Mouse (Mus musculus): ENCODE results near the gene Zbtb20. TPM values are rescaled to one million over a fixed set of nuclear protein-coding genes. Genes with fewer than 3 reads are reported as not detected.

The Zbtb20 gene
- polyA plus RNA-seq, 1 experiment: 11.2 TPM

DNA sequence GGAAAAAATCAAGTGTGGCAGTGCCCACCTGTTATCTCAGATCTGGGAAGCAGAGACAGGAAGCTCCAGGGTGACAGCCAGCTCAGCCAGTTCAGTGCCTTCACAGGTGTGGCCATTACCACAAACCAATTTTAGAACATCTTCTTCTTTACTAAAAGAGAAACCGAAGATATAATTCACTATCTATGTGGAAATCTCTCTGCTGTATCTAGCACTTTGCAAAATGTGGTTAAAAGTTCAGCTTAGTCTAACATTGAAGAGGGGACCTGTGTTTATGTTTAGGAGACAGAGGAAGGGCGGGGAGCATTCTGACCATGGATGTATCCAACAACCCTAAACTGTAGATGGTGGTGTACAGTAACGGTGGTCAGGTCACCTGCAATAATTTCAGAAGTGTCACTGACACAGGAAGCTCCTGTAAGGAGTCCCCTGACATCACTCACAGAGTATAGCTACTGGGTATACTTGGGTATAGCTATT, 814.6 kb downstream of the Zbtb20 start:
- TF ChIP-seq POLR2A (IDR thresholded peaks at IDR 0.05; ENCODE audit: borderline replicate concordance, control insufficient read depth, low read depth, low read length) (no peak), CTCF (IDR thresholded peaks at IDR 0.05; ENCODE audit: control insufficient read depth, insufficient read depth, low read length) (no peak)
- Histone ChIP-seq H3K27ac (ENCODE audit: control insufficient read depth, insufficient read depth, low read depth, low read length, poor library complexity) (no peak overlapping the region; the same call in 1 of the 2 replicates), H3K4me1 (ENCODE audit: control insufficient read depth, insufficient read depth, low read length) (no peaks in the 10 kb centered on the region; the same call in 1 of the 2 replicates), H3K4me3 (replicated peaks; ENCODE audit: control insufficient read depth, low read depth, low read length) (no peak overlapping the region)
- 46% methylated on average over 3 of the region's 3 CpGs for WGBS

DNA sequence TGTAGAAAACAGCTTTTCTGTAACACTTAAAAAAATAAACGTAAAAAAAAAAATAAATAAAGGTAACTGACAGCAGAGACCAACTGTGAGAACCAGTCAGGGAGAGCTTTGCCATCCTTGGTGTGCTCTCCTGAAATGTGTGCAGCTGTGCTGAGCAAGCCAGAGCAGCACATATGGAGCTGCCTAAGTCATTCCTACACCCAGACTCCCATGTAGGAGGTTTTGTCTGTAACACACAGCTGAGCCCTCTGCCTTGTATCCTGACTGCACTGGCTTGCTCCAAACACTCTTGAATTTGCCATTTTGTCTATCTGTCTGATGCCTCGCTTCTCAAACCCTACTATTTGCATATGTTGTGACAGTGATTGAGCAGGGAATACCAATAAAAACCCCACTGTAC, 815.2 kb downstream of the Zbtb20 start:
- no peak overlapping the region for H3K4me3 ChIP-seq (replicated peaks; ENCODE audit: control insufficient read depth, low read depth, low read length)
- no peaks in the 10 kb centered on the region; the same call in 1 of the 2 replicates for H3K4me1 ChIP-seq (ENCODE audit: control insufficient read depth, insufficient read depth, low read length)
- no peak for TF ChIP-seq POLR2A (IDR thresholded peaks at IDR 0.05; ENCODE audit: borderline replicate concordance, control insufficient read depth, low read depth, low read length)
- TF ChIP-seq CTCF (IDR thresholded peaks at IDR 0.05; ENCODE audit: control insufficient read depth, insufficient read depth, low read length): no peak
- WGBS: 68% methylated on average over 2 of the region's 2 CpGs
- no peak overlapping the region for H3K27ac ChIP-seq (ENCODE audit: control insufficient read depth, insufficient read depth, low read depth, low read length, poor library complexity)

DNA sequence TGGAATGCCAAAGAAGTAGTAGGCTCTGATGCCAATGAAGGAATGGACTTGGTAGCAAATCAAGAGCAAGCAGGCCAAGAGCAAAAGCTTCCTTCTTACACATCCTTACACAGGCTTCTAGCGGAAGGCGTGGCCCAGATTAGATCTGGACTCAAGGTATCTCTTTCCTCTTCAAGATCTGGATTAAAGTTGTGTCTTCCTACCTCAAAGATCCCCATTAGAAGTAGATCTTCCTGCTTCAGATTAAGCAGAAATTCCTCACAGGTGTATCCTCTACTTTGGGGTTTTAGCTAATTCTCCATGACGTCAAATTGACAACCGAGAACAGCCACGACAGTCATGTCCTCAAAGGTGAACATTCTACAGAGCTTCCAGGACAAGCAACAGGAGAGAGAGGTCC, 816.1 kb downstream of the Zbtb20 start:
- WGBS: 92% methylated on average over 5 of the region's 5 CpGs
- no peaks in the 10 kb centered on the region; the same call in 1 of the 2 replicates for H3K4me1 ChIP-seq (ENCODE audit: control insufficient read depth, insufficient read depth, low read length)
- H3K4me3 ChIP-seq (replicated peaks; ENCODE audit: control insufficient read depth, low read depth, low read length): no peak overlapping the region
- no peak overlapping the region for H3K27ac ChIP-seq (ENCODE audit: control insufficient read depth, insufficient read depth, low read depth, low read length, poor library complexity)
- no peak for TF ChIP-seq CTCF (IDR thresholded peaks at IDR 0.05; ENCODE audit: control insufficient read depth, insufficient read depth, low read length)
- no peak for TF ChIP-seq POLR2A (IDR thresholded peaks at IDR 0.05; ENCODE audit: borderline replicate concordance, control insufficient read depth, low read depth, low read length)

Data from bone marrow, adult 2 months (tissue).